Mouse (Mus musculus): ENCODE data around the gene Fan1. TPM values are rescaled to one million over a fixed set of nuclear protein-coding genes. Genes with fewer than 3 reads are reported as not detected.
A peak's percentile ranks its signal among the peaks of the same experiment; 100 is the strongest.

Fan1 gene
- polyA plus RNA-seq, 1 experiment from 2014 or later: 11.4 TPM

- Histone ChIP-seq H3K4me2 (no peak overlapping the region), H3K36me3 (peaks cover 90% of the 10 kb centered on the region), H3K4me3 (replicated peaks) (no peak overlapping the region), H3K9me3 (no peaks in the 10 kb centered on the region), H3K4me1 (replicated peaks) (no peaks in the 10 kb centered on the region), H3K9ac (replicated peaks) (no peak overlapping the region), H3K27me3 (no peaks in the 10 kb centered on the region), H3K27ac (no peak overlapping the region)
- 89% methylated on average over 5 of the region's 5 CpGs for WGBS
- no peak for ATAC-seq (ENCODE audit: insufficient number of reproducible peaks, insufficient read depth, low FRiP score, low TSS enrichment, low read depth)
Observed at GRCm38 (mm10) chr7:64365863-64366262, 8.0 kb downstream of the Fan1 start.

- no peak; the same call in 1 of the 2 replicates for ATAC-seq (ENCODE audit: insufficient number of reproducible peaks, insufficient read depth, low FRiP score, low TSS enrichment, low read depth)
- Histone ChIP-seq H3K36me3 (peaks cover 91% of the 10 kb centered on the region), H3K4me3 (replicated peaks) (no peak overlapping the region)
Observed at GRCm38 (mm10) chr7:64360586-64360945, 13.3 kb downstream of the Fan1 start.

GRCm38 (mm10) chr7:64359943-64360585 lies 13.8 kb downstream of the Fan1 start:
- WGBS: 88% methylated on average over 20 of the region's 20 CpGs
- H3K4me2 ChIP-seq: no peak overlapping the region
- peak overlapping the region; percentile 73; the same call in 1 of the 2 replicates for H3K27ac ChIP-seq
- no peak overlapping the region for H3K9ac ChIP-seq (replicated peaks)
- no peak overlapping the region for H3K4me3 ChIP-seq (replicated peaks)
- no peak for ATAC-seq (ENCODE audit: insufficient number of reproducible peaks, insufficient read depth, low FRiP score, low TSS enrichment, low read depth)
- no peaks in the 10 kb centered on the region for H3K9me3 ChIP-seq
- H3K4me1 ChIP-seq (replicated peaks): no peaks in the 10 kb centered on the region
- no peaks in the 10 kb centered on the region for H3K27me3 ChIP-seq
- H3K36me3 ChIP-seq: peaks cover 92% of the 10 kb centered on the region

More at GRCm38 (mm10) chr7:64360586-64360945, 13.3 kb downstream of the Fan1 start:
- WGBS: 79% methylated on average over 3 of the region's 3 CpGs
- H3K4me1 ChIP-seq (replicated peaks): no peaks in the 10 kb centered on the region
- H3K4me2 ChIP-seq: no peak overlapping the region
- no peaks in the 10 kb centered on the region for H3K27me3 ChIP-seq
- H3K9me3 ChIP-seq: no peaks in the 10 kb centered on the region
- no peak overlapping the region for H3K9ac ChIP-seq (replicated peaks)
- peak overlapping the region; percentile 73; the same call in 1 of the 2 replicates for H3K27ac ChIP-seq

- no peaks in the 10 kb centered on the region for H3K9me3 ChIP-seq
- H3K36me3 ChIP-seq: peaks cover 92% of the 10 kb centered on the region
- H3K27ac ChIP-seq: no peak overlapping the region
- ATAC-seq (ENCODE audit: insufficient number of reproducible peaks, insufficient read depth, low FRiP score, low TSS enrichment, low read depth): no peak
- no peak overlapping the region for H3K4me2 ChIP-seq
- H3K27me3 ChIP-seq: no peaks in the 10 kb centered on the region
- no peak overlapping the region for H3K9ac ChIP-seq (replicated peaks)
- H3K4me1 ChIP-seq (replicated peaks): no peaks in the 10 kb centered on the region
- no peak overlapping the region for H3K4me3 ChIP-seq (replicated peaks)
- WGBS: 80% methylated on average over 6 of the region's 6 CpGs
Observed at GRCm38 (mm10) chr7:64358666-64359065, 15.2 kb downstream of the Fan1 start.

GRCm38 (mm10) chr7:64357405-64357804 lies 16.5 kb downstream of the Fan1 start:
- Histone ChIP-seq H3K9me3 (no peaks in the 10 kb centered on the region), H3K4me2 (no peak overlapping the region), H3K27ac (no peak overlapping the region), H3K4me3 (replicated peaks) (no peak overlapping the region), H3K9ac (replicated peaks) (no peak overlapping the region), H3K4me1 (replicated peaks) (no peaks in the 10 kb centered on the region), H3K27me3 (no peaks in the 10 kb centered on the region), H3K36me3 (peaks cover 92% of the 10 kb centered on the region)
- no peak for ATAC-seq (ENCODE audit: insufficient number of reproducible peaks, insufficient read depth, low FRiP score, low TSS enrichment, low read depth)
- 93% methylated on average over 9 of the region's 9 CpGs for WGBS

- H3K4me1 ChIP-seq (replicated peaks): no peaks in the 10 kb centered on the region
- no peak for ATAC-seq (ENCODE audit: insufficient number of reproducible peaks, insufficient read depth, low FRiP score, low TSS enrichment, low read depth)
Observed at GRCm38 (mm10) chr7:64356661-64357060, 17.2 kb downstream of the Fan1 start.

GRCm38 (mm10) chr7:64354206-64354605 lies 19.7 kb downstream of the Fan1 start:
- 86% methylated on average over 14 of the region's 14 CpGs for WGBS
- Histone ChIP-seq H3K27me3 (no peaks in the 10 kb centered on the region), H3K4me3 (replicated peaks) (no peak overlapping the region), H3K36me3 (peaks cover 88% of the 10 kb centered on the region), H3K4me2 (no peak overlapping the region), H3K9me3 (no peaks in the 10 kb centered on the region), H3K27ac (no peak overlapping the region), H3K4me1 (replicated peaks) (no peaks in the 10 kb centered on the region), H3K9ac (replicated peaks) (no peak overlapping the region)
- ATAC-seq (ENCODE audit: insufficient number of reproducible peaks, insufficient read depth, low FRiP score, low TSS enrichment, low read depth): no peak

More at GRCm38 (mm10) chr7:64356661-64357060, 17.2 kb downstream of the Fan1 start:
- 93% methylated on average over 5 of the region's 5 CpGs for WGBS
- peaks cover 92% of the 10 kb centered on the region for H3K36me3 ChIP-seq
- H3K27ac ChIP-seq: no peak overlapping the region
- H3K9ac ChIP-seq (replicated peaks): no peak overlapping the region
- no peaks in the 10 kb centered on the region for H3K27me3 ChIP-seq
- no peak overlapping the region for H3K4me3 ChIP-seq (replicated peaks)
- no peaks in the 10 kb centered on the region for H3K9me3 ChIP-seq
- H3K4me2 ChIP-seq: no peak overlapping the region

GRCm38 (mm10) chr7:64351087-64351486 lies 22.8 kb downstream of the Fan1 start:
- ATAC-seq (ENCODE audit: insufficient number of reproducible peaks, insufficient read depth, low FRiP score, low TSS enrichment, low read depth): no peak
- no peak overlapping the region for H3K9ac ChIP-seq (replicated peaks)

GRCm38 (mm10) chr7:64349147-64349861 lies 24.6 kb downstream of the Fan1 start:
- Histone ChIP-seq H3K9me3 (no peaks in the 10 kb centered on the region), H3K27me3 (no peaks in the 10 kb centered on the region), H3K36me3 (peaks cover 79% of the 10 kb centered on the region), H3K4me1 (replicated peaks) (no peaks in the 10 kb centered on the region), H3K27ac (no peak overlapping the region), H3K9ac (replicated peaks) (no peak overlapping the region), H3K4me3 (replicated peaks) (no peak overlapping the region), H3K4me2 (no peak overlapping the region)
- 91% methylated on average over 15 of the region's 15 CpGs for WGBS
- ATAC-seq (ENCODE audit: insufficient number of reproducible peaks, insufficient read depth, low FRiP score, low TSS enrichment, low read depth): no peak

More at GRCm38 (mm10) chr7:64351087-64351486, 22.8 kb downstream of the Fan1 start:
- H3K4me1 ChIP-seq (replicated peaks): no peaks in the 10 kb centered on the region
- H3K4me2 ChIP-seq: no peak overlapping the region
- H3K36me3 ChIP-seq: peaks cover 82% of the 10 kb centered on the region
- WGBS: 86% methylated on average over 4 of the region's 4 CpGs
- no peaks in the 10 kb centered on the region for H3K27me3 ChIP-seq
- no peak overlapping the region for H3K4me3 ChIP-seq (replicated peaks)
- no peak overlapping the region for H3K27ac ChIP-seq
- no peaks in the 10 kb centered on the region for H3K9me3 ChIP-seq

GRCm38 (mm10) chr7:64347813-64348212 lies 26.1 kb downstream of the Fan1 start:
- Histone ChIP-seq H3K36me3 (peaks cover 66% of the 10 kb centered on the region), H3K4me3 (replicated peaks) (no peak overlapping the region), H3K4me1 (replicated peaks) (no peaks in the 10 kb centered on the region), H3K9me3 (no peaks in the 10 kb centered on the region), H3K27me3 (no peaks in the 10 kb centered on the region), H3K9ac (replicated peaks) (no peak overlapping the region), H3K27ac (no peak overlapping the region), H3K4me2 (no peak overlapping the region)
- whole genome bisulfite sequencing: 88% methylated on average over 1 of the region's 1 CpGs
- ATAC-seq (ENCODE audit: insufficient number of reproducible peaks, insufficient read depth, low FRiP score, low TSS enrichment, low read depth): no peak

- H3K36me3 ChIP-seq: peaks cover 74% of the 10 kb centered on the region
- H3K27me3 ChIP-seq: no peaks in the 10 kb centered on the region
- WGBS: 89% methylated on average over 1 of the region's 1 CpGs
- H3K9ac ChIP-seq (replicated peaks): no peak overlapping the region
- no peaks in the 10 kb centered on the region for H3K9me3 ChIP-seq
- H3K4me3 ChIP-seq (replicated peaks): no peak overlapping the region
- H3K27ac ChIP-seq: no peak overlapping the region
- H3K4me2 ChIP-seq: no peak overlapping the region
- no peak for ATAC-seq (ENCODE audit: insufficient number of reproducible peaks, insufficient read depth, low FRiP score, low TSS enrichment, low read depth)
- no peaks in the 10 kb centered on the region for H3K4me1 ChIP-seq (replicated peaks)
Observed at GRCm38 (mm10) chr7:64332686-64333085, 41.2 kb downstream of the Fan1 start.
